Mouse (Mus musculus) stomach, postnatal 0 days (tissue): ENCODE measurements around the gene Mitd1. TPM values are rescaled to one million over a fixed set of nuclear protein-coding genes. Genes with fewer than 3 reads are reported as not detected.

Experiments used
- ATAC-seq: fragments of 200-750 bp; cut with Nextera tagmentation; 2 replicates; pipeline ENCODE4 v1.8.0; 2017; ENCODE audit not compliant: low FRiP score, low TSS enrichment
- DNase-seq: peaks from one replicate; pipeline ENCODE4 v3.0.0-alpha.2; 2016; ENCODE audit warnings: low spot score
- H3K27ac ChIP-seq: fragments of 300-500 bp; sonication (generic); replicated peaks from 2 replicates; pipeline ENCODE4 v1.5.1; 2014; ENCODE audit warnings: mild to moderate bottlenecking, control low read depth
- H3K27me3 ChIP-seq: fragments of 300-500 bp; sonication (generic); 2 replicates; pipeline ENCODE4 v1.6.1; 2014; ENCODE audit warnings: low read length; ENCODE audit not compliant: control insufficient read depth, insufficient read depth
- H3K36me3 ChIP-seq: fragments of 300-500 bp; sonication (generic); 2 replicates; pipeline ENCODE4 v1.6.1; 2014; ENCODE audit warnings: low read length, mixed read lengths; ENCODE audit not compliant: control insufficient read depth, insufficient read depth
- H3K4me1 ChIP-seq: fragments of 300-500 bp; sonication (generic); replicated peaks from 2 replicates; pipeline ENCODE4 v1.6.1; 2014; ENCODE audit warnings: antibody characterized with exemption; ENCODE audit not compliant: control insufficient read depth, insufficient read depth
- H3K4me2 ChIP-seq: fragments of 300-500 bp; sonication (generic); replicated peaks from 2 replicates; pipeline ENCODE4 v1.6.1; 2014; ENCODE audit warnings: low read depth, mild to moderate bottlenecking, control low read depth, moderate library complexity
- H3K4me3 ChIP-seq: fragments of 300-500 bp; sonication (generic); 2 replicates; pipeline ENCODE4 v1.5.1; 2014; ENCODE audit warnings: low read depth, low read length, control low read depth
- H3K9ac ChIP-seq: fragments of 300-500 bp; sonication (generic); 2 replicates; pipeline ENCODE4 v1.6.1; 2014; ENCODE audit warnings: mild to moderate bottlenecking, low read length, control low read depth, mixed read lengths
- H3K9me3 ChIP-seq: fragments of 300-500 bp; sonication (generic); 2 replicates; pipeline ENCODE4 v1.6.1; 2016; ENCODE audit warnings: low read length; ENCODE audit not compliant: control insufficient read depth
- CTCF ChIP-seq: IDR thresholded peaks from 2 replicates; pipeline ENCODE4 v1.5.1; 2016; ENCODE audit warnings: antibody characterized with exemption, low read depth, mild to moderate bottlenecking, moderate library complexity
- EP300 ChIP-seq: optimal IDR thresholded peaks from 2 replicates; pipeline ENCODE3; 2016; ENCODE audit warnings: antibody characterized with exemption
- WGBS: fragments of 180-500 bp; shearing (Covaris S2); extraction: QIAGEN DNeasy Blood & Tissue Kit; methylation state at CpG from one replicate; pipeline ENCODE4 v1.1.7; 2014; 5-methylcytosine and 5-hydroxymethylcytosine counted together
- polyA plus RNA-seq: library from polyadenylated mRNA; unstranded; fragments of >200 nt; fragmentation: Nextera tagmentation; extraction: Ambion mirVana; gene quantifications from 2 replicates; pipeline ENCODE4 v1.2.1, GENCODE M21; 2015

Gene Mitd1
- polyA plus RNA-seq, 1 experiment from 2014 or later = 22.7 TPM

DNA sequence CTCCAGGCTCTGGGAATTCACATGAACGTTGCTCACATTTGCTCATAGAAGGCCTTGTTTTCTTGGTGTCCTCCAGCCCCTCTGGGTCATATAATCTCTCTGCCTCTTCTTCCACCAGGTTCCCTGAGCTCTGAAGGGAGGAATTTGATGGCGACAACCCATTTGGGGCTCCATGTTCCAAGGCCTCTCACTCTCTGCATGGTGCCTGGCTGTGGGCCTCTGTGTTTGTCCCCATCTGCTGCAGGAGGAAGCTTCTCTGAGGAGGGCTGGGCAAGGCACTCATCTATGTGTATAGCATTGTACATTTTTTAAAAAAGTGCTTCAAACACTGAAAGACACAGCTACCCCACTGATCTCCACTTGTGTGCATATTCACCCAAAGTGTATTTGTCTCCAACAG, 58.5 kb downstream of the Mitd1 start:
- Histone ChIP-seq H3K36me3 (no peaks in the 10 kb centered on the region; the same call in 1 of the 2 replicates), H3K4me1 (no peaks in the 10 kb centered on the region), H3K4me3 (no peak overlapping the region), H3K27me3 (no peaks in the 10 kb centered on the region), H3K27ac (no peak overlapping the region), H3K9me3 (no peaks in the 10 kb centered on the region), H3K4me2 (no peak overlapping the region), H3K9ac (no peak overlapping the region)
- no peak for ATAC-seq
- DNase-seq = no peak
- 69% methylated on average over 2 of the region's 2 CpGs for WGBS
- TF ChIP-seq EP300 = no peak
- TF ChIP-seq CTCF = no peak

Other genes starting within 250 kb of the Mitd1 start
- gene 2010300C02Rik, start 170.3 kb downstream of the Mitd1 start, polyA plus RNA-seq = 7.5 and 8.5 TPM in 2 replicates
- gene Tsga10, start 24.0 kb downstream of the Mitd1 start, polyA plus RNA-seq = 2.1 and 2.2 TPM in 2 replicates
- gene Lipt1, start 18.7 kb downstream of the Mitd1 start, polyA plus RNA-seq = 6.6 and 7.1 TPM in 2 replicates
- gene Mrpl30, start 66 bp upstream of the Mitd1 start, polyA plus RNA-seq = 235 and 236 TPM in 2 replicates
- not detected in 2 replicates for gene Lyg2, start 26.1 kb upstream of the Mitd1 start, polyA plus RNA-seq
- 298 and 319 TPM in 2 replicates for gene Lyg1, start 67.3 kb upstream of the Mitd1 start, polyA plus RNA-seq
- gene Txndc9, start 107.5 kb upstream of the Mitd1 start, polyA plus RNA-seq = 116 and 119 TPM in 2 replicates
- 15.6 and 17.7 TPM in 2 replicates for gene Eif5b, start 107.6 kb upstream of the Mitd1 start, polyA plus RNA-seq
- gene Rev1, start 239.4 kb upstream of the Mitd1 start, polyA plus RNA-seq = 8.4 and 8.5 TPM in 2 replicates